Mouse (Mus musculus) CH12.LX (cell line): ENCODE results near the gene Melk.

Experiments used
- CHD1 ChIP-seq: IDR thresholded peaks from 2 replicates; pipeline ENCODE4 v1.6.1; 2012; ENCODE audit warnings: low read depth, low read length, improper control_type of control experiment, inconsistent platforms
- CTCF ChIP-seq, 2 experiments: IDR thresholded peaks in 1 of 2; conservative IDR thresholded peaks in 1 of 2; 2 replicates each; pipeline ENCODE4 v1.5.1; 2011 to 2012; ENCODE audit warnings: low read depth in 2 of 2, low read length in 2 of 2, improper control_type of control experiment in 1 of 2, inconsistent platforms in 1 of 2, mild to moderate bottlenecking in 1 of 2, moderate library complexity in 1 of 2
- EP300 ChIP-seq: IDR thresholded peaks from 2 replicates; pipeline ENCODE4 v1.6.1; 2011; ENCODE audit warnings: low read length, improper control_type of control experiment
- ETS1 ChIP-seq: conservative IDR thresholded peaks from 2 replicates; pipeline ENCODE4 v1.6.1; 2012; ENCODE audit warnings: low read depth, mild to moderate bottlenecking, inconsistent platforms, low read length, improper control_type of control experiment, moderate library complexity
- HCFC1 ChIP-seq: IDR thresholded peaks from 2 replicates; pipeline ENCODE4 v1.6.1; 2012; ENCODE audit warnings: low read depth, mild to moderate bottlenecking, inconsistent platforms, low read length, improper control_type of control experiment
- KAT2A ChIP-seq: IDR thresholded peaks from 2 replicates; pipeline ENCODE4 v1.6.1; 2012; ENCODE audit warnings: low read length, improper control_type of control experiment, inconsistent platforms; ENCODE audit not compliant: insufficient replicate concordance
- MAFK ChIP-seq: IDR thresholded peaks from 2 replicates; pipeline ENCODE4 v1.6.1; 2011; ENCODE audit warnings: low read length, improper control_type of control experiment; ENCODE audit not compliant: insufficient replicate concordance
- MAX ChIP-seq: IDR thresholded peaks from 2 replicates; pipeline ENCODE4 v1.6.1; 2011; ENCODE audit warnings: low read length, improper control_type of control experiment
- POLR2A ChIP-seq: IDR thresholded peaks from 2 replicates; pipeline ENCODE4 v1.6.1; 2011; ENCODE audit warnings: low read depth, mild to moderate bottlenecking, improper control_type of control experiment, low read length
- POLR2AphosphoS2 ChIP-seq: IDR thresholded peaks from 2 replicates; pipeline ENCODE4 v1.6.1; 2011; ENCODE audit warnings: low read depth, low read length, improper control_type of control experiment
- RCOR1 ChIP-seq: conservative IDR thresholded peaks from 2 replicates; pipeline ENCODE4 v1.6.1; 2012; ENCODE audit warnings: low read depth, mild to moderate bottlenecking, inconsistent platforms, low read length, improper control_type of control experiment
- TBP ChIP-seq: conservative IDR thresholded peaks from 2 replicates; pipeline ENCODE4 v1.6.1; 2011; ENCODE audit warnings: low read depth, low read length, improper control_type of control experiment
- USF1 ChIP-seq: IDR thresholded peaks from 2 replicates; pipeline ENCODE4 v1.6.1; 2014; ENCODE audit warnings: low read depth, mild to moderate bottlenecking, inconsistent platforms, low read length, improper control_type of control experiment
- ZC3H11A ChIP-seq: IDR thresholded peaks from 2 replicates; pipeline ENCODE4 v1.6.1; 2012; ENCODE audit warnings: low read depth, mild to moderate bottlenecking, inconsistent platforms, low read length, improper control_type of control experiment

- TF ChIP-seq POLR2A (no peak), CTCF (conservative IDR thresholded peaks at IDR 0.05 in 1 of 2, IDR thresholded peaks at IDR 0.05 in 1 of 2; ENCODE audit: low read depth in 2 of 2, low read length in 2 of 2) (no peak), POLR2AphosphoS2 (no peak), EP300 (no peak), CHD1 (no peak), MAFK (no peak), ZC3H11A (no peak), USF1 (no peak), ETS1 (no peak), MAX (no peak), KAT2A (no peak), RCOR1 (no peak), HCFC1 (no peak), TBP (no peak)
Observed at GRCm38 (mm10) chr4:44265500-44265899, 35.2 kb upstream of the Melk start.
